Mouse (Mus musculus) E14TG2a.4 (cell line): Measurements from ENCODE around the gene 1700040F15Rik.
"Not testable (repeated sequence)": the region's sequence is repeated elsewhere in the genome, so short reads cannot be mapped to it uniquely, and the experiment has no call there.

Experiments used
- H3K27me3 ChIP-seq: 2 replicates; pipeline ENCODE4 v1.6.1; 2014; ENCODE audit warnings: low read length, control low read depth; ENCODE audit not compliant: insufficient read depth
- H3K36me3 ChIP-seq: 2 replicates; pipeline ENCODE4 v1.6.1; 2014; ENCODE audit warnings: low read length, control low read depth; ENCODE audit not compliant: insufficient read depth
- H3K4me1 ChIP-seq: replicated peaks from 2 replicates; pipeline ENCODE4 v1.6.1; 2014; ENCODE audit warnings: low read depth, low read length, control low read depth
- H3K4me3 ChIP-seq: replicated peaks from 2 replicates; pipeline ENCODE4 v1.5.1; 2014; ENCODE audit warnings: mild to moderate bottlenecking, low read length
- H3K9me3 ChIP-seq: 2 replicates; pipeline ENCODE4 v1.6.1; 2014; ENCODE audit warnings: low read length, control low read depth

1700040F15Rik gene

DNA sequence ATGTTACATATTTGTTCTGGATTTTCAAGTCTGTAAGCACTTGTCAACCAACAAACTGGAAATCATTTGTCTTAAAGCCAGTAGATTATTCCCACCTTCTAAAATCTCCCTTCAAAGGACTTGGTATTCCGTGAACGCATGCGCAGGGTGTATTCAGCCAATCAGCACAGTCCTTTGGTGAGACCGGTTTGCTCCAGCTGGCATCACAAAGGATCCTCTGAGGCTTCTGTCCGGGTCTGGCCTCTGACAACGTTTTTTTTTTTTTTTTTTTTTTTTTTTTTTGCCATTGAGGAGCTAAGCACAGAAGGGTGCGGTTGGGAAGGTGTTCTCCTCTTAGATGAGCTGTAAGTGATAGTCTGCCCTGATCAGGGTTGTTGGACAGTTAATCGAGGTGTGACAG is at the start of gene 1700040F15Rik:
Gene 1700040F15Rik (plus strand): TSS at position 301 of the 400 bp plus-strand sequence.
- not testable (repeated sequence) for H3K36me3 ChIP-seq, H3K9me3 ChIP-seq, H3K4me1 ChIP-seq, H3K4me3 ChIP-seq, H3K27me3 ChIP-seq
